20 mouse cellular contexts compared by ENCODE assay signal in the genomic region with DNA sequence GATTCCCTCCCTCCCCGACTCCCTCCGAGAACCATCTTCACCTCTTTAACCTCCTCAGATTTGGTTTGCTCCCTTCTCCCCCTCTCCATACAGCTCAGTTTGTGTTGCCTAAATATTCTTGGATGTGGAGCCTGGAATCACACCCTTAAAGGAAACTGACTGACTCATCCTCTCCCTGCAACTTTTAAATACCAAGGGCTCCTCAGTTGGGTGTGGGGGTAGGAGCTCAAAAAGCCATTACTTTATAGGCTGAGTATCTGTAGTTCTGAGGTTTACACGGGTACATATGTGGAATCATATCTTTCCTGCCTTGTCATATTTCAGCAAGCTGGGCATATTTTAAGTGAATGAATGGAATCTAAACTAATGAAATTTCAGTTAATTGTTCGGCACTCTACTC.
DNase-seq lines count a peak whose midpoint lies in the region; ATAC-seq and TF ChIP-seq lines count a peak whose summit lies in the region.
"Had no signal": no experiment of that assay in that cellular context is flagged by ENCODE, and none has a peak within 500 bp of the region (broad histone marks: within the 10 kb centered on the region; RNA-seq: fewer than 3 reads in every experiment).

No protein-coding gene starts in this region.

- H3K36me3 ChIP-seq in hindbrain, embryonic 11.5 days (ENCODE audit: control insufficient read depth, insufficient read depth, low read length) = no peaks in the 10 kb centered on the region
- H3K36me3 ChIP-seq in liver, postnatal 0 days (replicated peaks; ENCODE audit: insufficient read depth, low read length) = no peaks in the 10 kb centered on the region
- H3K36me3 ChIP-seq: embryonic facial prominence, embryonic 10.5 days; embryonic facial prominence, embryonic 12.5 days; forebrain, embryonic 15.5 days had no signal

- no peak for TF ChIP-seq EP300 in liver, postnatal 0 days (IDR thresholded peaks at IDR 0.05; ENCODE audit: low read depth)

- peak overlapping the region; percentile 4; the same call in 1 of the 2 replicates for H3K27ac ChIP-seq in left cerebral cortex, adult 2 months
- H3K27ac ChIP-seq in hindbrain, embryonic 11.5 days (ENCODE audit: low read depth, low read length) = no peak overlapping the region
- H3K27ac ChIP-seq in liver, postnatal 0 days (ENCODE audit: low read depth) = no peak overlapping the region
- H3K27ac ChIP-seq: embryonic facial prominence, embryonic 10.5 days; embryonic facial prominence, embryonic 12.5 days; forebrain, embryonic 13.5 days; forebrain, embryonic 15.5 days had no signal

- intact Hi-C loops in left cerebral cortex, postnatal 4 days (cut with DNase I) = no loop called here
- intact Hi-C loops in left cerebral cortex, adult 2 months (cut with DNase I) = no loop called here

- no peak overlapping the region for H3K4me2 ChIP-seq in hindbrain, embryonic 11.5 days (replicated peaks; ENCODE audit: low read depth, low read length)
- H3K4me2 ChIP-seq in liver, postnatal 0 days (ENCODE audit: low read depth, low read length) = no peak overlapping the region
- H3K4me2 ChIP-seq: embryonic facial prominence, embryonic 12.5 days; forebrain, embryonic 13.5 days; forebrain, embryonic 15.5 days had no signal

- TF ChIP-seq CTCF in left cerebral cortex, adult 2 months (IDR thresholded peaks at IDR 0.05) = no peak
- TF ChIP-seq CTCF in liver, postnatal 0 days (IDR thresholded peaks at IDR 0.05; ENCODE audit: low read depth) = no peak

- H3K9ac ChIP-seq in hindbrain, embryonic 11.5 days (ENCODE audit: low read depth, low read length) = no peak overlapping the region
- no peak overlapping the region for H3K9ac ChIP-seq in liver, postnatal 0 days (replicated peaks)
- H3K9ac ChIP-seq: embryonic facial prominence, embryonic 12.5 days; forebrain, embryonic 13.5 days; forebrain, embryonic 15.5 days had no signal

- peak; percentile 16 for DNase-seq in left cerebral cortex, adult 11 months (ENCODE audit: low spot score)
- DNase-seq in left cerebral cortex, postnatal 4 days = no peak
- peak; percentile 53 for DNase-seq in right cerebral cortex, adult 18-20 months
- DNase-seq in right cerebral cortex, postnatal 14 days = no peak
- DNase-seq in left cerebral cortex, adult 2 months (ENCODE audit: extremely low spot score in 1 of 2, low spot score in 2 of 2) = no peak
- peak; percentile 47 for DNase-seq in telencephalon, adult 2 months (ENCODE audit: low read depth, low spot score)
- DNase-seq in hindbrain, embryonic 11.5 days (ENCODE audit: low spot score) = no peak
- DNase-seq in liver, postnatal 0 days = no peak
- DNase-seq: adrenal gland, adult 2 months; adrenal gland, postnatal 10 days; adrenal gland, postnatal 25 days; cerebellum, adult 11-12 months; cerebellum, adult 2 months; cerebellum, adult 9-10 months; cerebellum, postnatal 10 days; cerebellum, postnatal 25 days had no signal

- no peak overlapping the region for H3K4me3 ChIP-seq in left cerebral cortex, adult 2 months
- no peak overlapping the region for H3K4me3 ChIP-seq in hindbrain, embryonic 11.5 days (ENCODE audit: low read depth, low read length)
- no peak overlapping the region for H3K4me3 ChIP-seq in liver, postnatal 0 days (ENCODE audit: low read depth, low read length)
- H3K4me3 ChIP-seq: embryonic facial prominence, embryonic 10.5 days; embryonic facial prominence, embryonic 12.5 days; forebrain, embryonic 13.5 days; forebrain, embryonic 15.5 days had no signal

- H3K27me3 ChIP-seq in hindbrain, embryonic 11.5 days (ENCODE audit: control insufficient read depth, insufficient read depth, low read length) = no peaks in the 10 kb centered on the region
- H3K27me3 ChIP-seq in liver, postnatal 0 days (ENCODE audit: insufficient read depth, low read length) = no peaks in the 10 kb centered on the region
- H3K27me3 ChIP-seq: embryonic facial prominence, embryonic 12.5 days; forebrain, embryonic 13.5 days; forebrain, embryonic 15.5 days had no signal

- ATAC-seq in hindbrain, embryonic 11.5 days (ENCODE audit: low FRiP score) = no peak
- no peak for ATAC-seq in liver, postnatal 0 days
- ATAC-seq: forebrain, embryonic 13.5 days; forebrain, embryonic 15.5 days had no signal

- H3K9me3 ChIP-seq in hindbrain, embryonic 11.5 days (ENCODE audit: control insufficient read depth, low read length) = no peaks in the 10 kb centered on the region
- no peaks in the 10 kb centered on the region for H3K9me3 ChIP-seq in liver, postnatal 0 days (ENCODE audit: low read length)
- H3K9me3 ChIP-seq: embryonic facial prominence, embryonic 10.5 days; embryonic facial prominence, embryonic 12.5 days; forebrain, embryonic 13.5 days; forebrain, embryonic 15.5 days had no signal

- WGBS in hindbrain, embryonic 11.5 days = 89% methylated on average over 4 of the region's 4 CpGs
- 68% methylated on average over 4 of the region's 4 CpGs for WGBS in liver, postnatal 0 days (ENCODE audit: insufficient replicate concordance)

- H3K4me1 ChIP-seq in hindbrain, embryonic 11.5 days (replicated peaks; ENCODE audit: control insufficient read depth, insufficient read depth, low read length) = no peaks in the 10 kb centered on the region
- H3K4me1 ChIP-seq in liver, postnatal 0 days (ENCODE audit: insufficient read depth) = no peaks in the 10 kb centered on the region
- H3K4me1 ChIP-seq: embryonic facial prominence, embryonic 10.5 days; embryonic facial prominence, embryonic 12.5 days; forebrain, embryonic 13.5 days; forebrain, embryonic 15.5 days had no signal

Comparison
In these comparisons a context has a peak if more than half of its experiments do, and no peak if none do; other contexts are left out.
1. DNase-seq: peak in left cerebral cortex, adult 11 months (single experiment), right cerebral cortex, adult 18-20 months (single experiment) and telencephalon, adult 2 months (single experiment); none in left cerebral cortex, postnatal 4 days (single experiment), right cerebral cortex, postnatal 14 days (single experiment), left cerebral cortex, adult 2 months (0 of 2), hindbrain, embryonic 11.5 days (single experiment) and liver, postnatal 0 days (single experiment).